Mouse (Mus musculus): ENCODE data around the gene Sema3c. TPM values are rescaled to one million over a fixed set of nuclear protein-coding genes. Genes with fewer than 3 reads are reported as not detected.

The Sema3c gene
- total and polyA plus RNA-seq, 2 experiments from 2014 or later, result 21.6 to 53.7 TPM

DNA sequence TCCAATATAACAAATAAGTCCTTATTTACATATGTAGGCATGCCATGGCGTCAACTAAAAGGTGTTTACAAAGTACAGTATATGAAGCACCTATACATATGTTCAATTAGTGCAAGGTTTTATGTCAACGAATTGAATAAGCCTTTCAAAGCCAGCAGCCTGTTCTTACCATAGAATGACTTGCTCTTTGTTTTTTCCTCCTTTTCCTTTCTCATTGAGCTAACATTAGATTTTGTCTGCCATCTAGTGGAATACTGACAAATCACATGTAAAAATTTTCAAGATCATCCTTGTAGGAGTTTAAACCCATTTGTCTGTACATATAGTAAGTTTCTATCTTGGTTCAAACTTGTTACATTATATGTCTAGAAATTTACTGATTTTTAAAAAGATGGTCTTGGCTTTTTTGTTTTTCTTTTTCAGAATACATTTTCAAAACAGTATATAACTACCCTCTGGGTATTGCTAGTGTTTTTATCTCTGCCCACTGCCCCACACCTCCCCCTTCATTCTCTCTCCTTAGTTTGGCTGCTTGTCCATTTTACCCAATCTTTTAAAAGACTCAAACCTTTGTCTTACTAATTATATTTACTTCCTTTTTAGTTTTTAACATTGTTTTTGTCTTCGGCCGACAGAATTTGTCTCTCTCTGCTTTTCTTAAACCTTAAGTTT, 192.1 kb downstream of the Sema3c start:
- Histone ChIP-seq H3K4me1 (ENCODE audit: insufficient read depth) (no peaks in the 10 kb centered on the region), H3K9ac (no peak overlapping the region), H3K4me3 (ENCODE audit: low read depth, low read length) (no peak overlapping the region), H3K27ac (ENCODE audit: low read depth, low read length) (no peak overlapping the region), H3K36me3 (ENCODE audit: insufficient read depth) (no peaks in the 10 kb centered on the region), H3K27me3 (ENCODE audit: insufficient read depth, low read length) (no peaks in the 10 kb centered on the region), H3K9me3 (ENCODE audit: low read length) (no peaks in the 10 kb centered on the region), H3K4me2 (ENCODE audit: low read depth) (no peak overlapping the region)
- ATAC-seq (peak; percentile 77), DNase-seq (peak; percentile 74)
- 43% methylated on average over 4 of the region's 4 CpGs for WGBS
- peak; percentile 76 for TF ChIP-seq CTCF (IDR thresholded peaks at IDR 0.05; ENCODE audit: low read depth)

DNA sequence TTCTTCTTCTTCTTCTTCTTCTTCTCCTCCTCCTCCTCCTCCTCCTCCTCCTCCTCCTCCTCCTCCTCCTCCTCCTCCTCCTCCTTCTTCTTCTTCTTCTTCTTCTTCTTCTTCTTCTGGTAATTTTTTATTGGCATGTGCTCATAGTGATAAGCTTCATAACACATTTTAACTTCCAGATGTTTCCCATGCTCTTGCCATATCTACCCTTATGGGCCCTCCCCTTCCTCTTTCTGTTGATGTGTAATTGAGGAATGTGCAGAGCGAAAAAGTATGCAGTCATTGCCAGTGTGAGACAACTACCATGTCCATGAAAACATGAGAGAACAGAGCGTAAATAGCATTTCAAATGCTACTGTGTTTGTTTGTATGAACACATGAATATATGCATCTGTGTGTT, 196.2 kb downstream of the Sema3c start:
- no peaks in the 10 kb centered on the region for H3K9me3 ChIP-seq (ENCODE audit: low read length)
- ATAC-seq, result no peak
- no peak overlapping the region for H3K27ac ChIP-seq (ENCODE audit: low read depth, low read length)
- no peaks in the 10 kb centered on the region for H3K36me3 ChIP-seq (ENCODE audit: insufficient read depth)
- no peak overlapping the region for H3K9ac ChIP-seq
- no peaks in the 10 kb centered on the region for H3K27me3 ChIP-seq (ENCODE audit: insufficient read depth, low read length)
- no peak overlapping the region for H3K4me2 ChIP-seq (ENCODE audit: low read depth)
- 92% methylated on average over 2 of the region's 2 CpGs for WGBS
- H3K4me3 ChIP-seq (ENCODE audit: low read depth, low read length), result no peak overlapping the region
- no peak for DNase-seq
- TF ChIP-seq CTCF (IDR thresholded peaks at IDR 0.05; ENCODE audit: low read depth), result no peak
- H3K4me1 ChIP-seq (ENCODE audit: insufficient read depth), result no peaks in the 10 kb centered on the region

DNA sequence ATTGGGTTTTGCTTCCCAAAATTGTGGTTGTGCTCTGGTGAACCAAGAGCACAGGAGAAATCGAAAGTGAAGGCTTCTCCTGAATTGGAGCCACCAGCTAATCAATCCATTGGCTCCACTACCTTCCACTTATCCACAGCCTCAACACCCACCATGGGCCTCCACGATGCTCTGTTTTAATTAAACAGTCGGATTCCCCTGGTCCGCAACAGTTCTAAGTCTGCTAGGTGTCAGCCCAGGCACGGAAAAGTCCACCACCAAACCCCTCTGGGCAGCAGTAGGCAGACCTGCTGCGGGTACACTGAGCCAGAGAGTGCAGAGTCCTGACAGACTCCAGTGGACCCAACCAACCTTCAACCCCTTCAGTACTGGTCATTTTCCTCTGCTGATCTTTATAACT, 202.5 kb downstream of the Sema3c start:
- WGBS, result 90% methylated on average over 6 of the region's 6 CpGs
- no peak overlapping the region for H3K4me2 ChIP-seq (ENCODE audit: low read depth)
- H3K9ac ChIP-seq, result no peak overlapping the region
- DNase-seq (peak; percentile 27), ATAC-seq (no peak)
- H3K27me3 ChIP-seq (ENCODE audit: insufficient read depth, low read length), result no peaks in the 10 kb centered on the region
- no peaks in the 10 kb centered on the region for H3K9me3 ChIP-seq (ENCODE audit: low read length)
- H3K4me3 ChIP-seq (ENCODE audit: low read depth, low read length), result no peak overlapping the region
- no peak overlapping the region for H3K27ac ChIP-seq (ENCODE audit: low read depth, low read length)
- TF ChIP-seq CTCF (IDR thresholded peaks at IDR 0.05; ENCODE audit: low read depth), result no peak
- H3K36me3 ChIP-seq (ENCODE audit: insufficient read depth), result no peaks in the 10 kb centered on the region
- no peaks in the 10 kb centered on the region for H3K4me1 ChIP-seq (ENCODE audit: insufficient read depth)

Other genes with a start within 250 kb of the Sema3c start
- not detected in 2 replicates for gene Speer4f2, start 201.1 kb upstream of the Sema3c start, total RNA-seq (2014; rRNA removed)
- not detected in 2 replicates for gene Speer4f2, start 201.1 kb upstream of the Sema3c start, polyA plus RNA-seq (2015; fragmentation: Nextera tagmentation; extraction: Ambion mirVana)
- gene Speer4f1, start 98.2 kb upstream of the Sema3c start, total RNA-seq (2014; rRNA removed), result not detected in 2 replicates
- not detected in 2 replicates for gene Speer4f1, start 98.2 kb upstream of the Sema3c start, polyA plus RNA-seq (2015; fragmentation: Nextera tagmentation; extraction: Ambion mirVana)

All from forebrain, postnatal 0 days (tissue).